Mouse (Mus musculus): ENCODE data around the gene Nod2.

The Nod2 gene

DNA sequence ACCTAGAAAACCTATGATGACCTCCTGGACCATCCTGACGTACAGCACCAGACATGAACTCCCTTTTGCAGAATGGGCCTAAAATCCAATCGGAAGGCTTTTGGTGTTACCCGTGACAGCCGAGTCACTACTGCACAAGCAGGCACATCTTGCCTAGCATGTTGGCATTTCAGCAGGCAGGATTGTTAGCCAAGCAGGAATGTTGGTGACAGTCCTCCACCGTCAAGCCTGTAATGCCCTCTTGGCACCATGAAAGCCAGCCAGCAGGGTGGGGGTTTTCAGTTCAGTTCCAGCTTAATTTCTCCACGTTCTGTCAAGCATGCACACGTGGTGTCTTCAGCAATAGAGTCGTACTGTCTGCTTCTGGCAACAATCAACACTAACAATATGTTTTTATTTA, 30.0 kb downstream of the Nod2 start:
- DNase-seq (ENCODE audit: low spot score in 2 of 2), result no peak

DNA sequence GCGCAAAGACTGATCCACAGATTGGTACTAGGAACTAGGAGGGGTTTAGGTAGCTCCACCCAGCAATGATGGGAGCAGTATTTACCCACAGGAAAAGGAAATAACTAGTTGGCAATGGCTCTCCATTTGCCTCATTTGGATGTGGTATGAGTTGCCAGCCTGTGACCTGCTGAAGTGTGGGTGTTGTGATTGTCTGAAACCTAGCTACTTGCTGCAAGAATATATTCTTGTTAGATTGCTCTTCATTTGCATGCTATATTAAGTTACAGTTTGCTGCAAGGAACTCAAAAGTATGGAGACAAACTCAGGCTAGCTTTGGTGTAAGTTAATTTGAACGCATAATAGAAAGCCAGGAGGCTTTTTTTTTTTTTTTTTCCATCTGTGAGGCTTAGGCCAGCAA, 33.5 kb downstream of the Nod2 start:
- DNase-seq (ENCODE audit: low spot score in 2 of 2), result no peak

DNA sequence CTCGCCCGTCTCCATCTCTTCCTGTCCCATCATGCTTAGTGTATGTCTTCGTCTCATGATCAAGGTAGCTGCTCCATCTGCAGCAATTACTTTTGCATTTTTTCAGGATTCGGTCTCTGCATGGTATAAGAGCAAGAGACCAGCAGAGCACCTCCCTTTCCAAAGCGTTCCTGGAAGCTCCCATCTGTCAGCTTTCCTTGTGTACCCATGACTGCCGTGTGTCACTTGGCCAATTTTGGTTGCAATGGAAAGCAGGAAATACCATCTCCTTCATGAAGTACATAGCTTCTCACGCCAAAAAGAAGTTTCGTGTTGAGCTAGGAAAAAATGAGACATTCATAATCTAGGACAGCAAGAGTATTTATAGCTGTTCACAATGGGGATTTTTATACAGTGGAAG, 33.9 kb downstream of the Nod2 start:
- DNase-seq (ENCODE audit: low spot score in 2 of 2), result no peak

DNA sequence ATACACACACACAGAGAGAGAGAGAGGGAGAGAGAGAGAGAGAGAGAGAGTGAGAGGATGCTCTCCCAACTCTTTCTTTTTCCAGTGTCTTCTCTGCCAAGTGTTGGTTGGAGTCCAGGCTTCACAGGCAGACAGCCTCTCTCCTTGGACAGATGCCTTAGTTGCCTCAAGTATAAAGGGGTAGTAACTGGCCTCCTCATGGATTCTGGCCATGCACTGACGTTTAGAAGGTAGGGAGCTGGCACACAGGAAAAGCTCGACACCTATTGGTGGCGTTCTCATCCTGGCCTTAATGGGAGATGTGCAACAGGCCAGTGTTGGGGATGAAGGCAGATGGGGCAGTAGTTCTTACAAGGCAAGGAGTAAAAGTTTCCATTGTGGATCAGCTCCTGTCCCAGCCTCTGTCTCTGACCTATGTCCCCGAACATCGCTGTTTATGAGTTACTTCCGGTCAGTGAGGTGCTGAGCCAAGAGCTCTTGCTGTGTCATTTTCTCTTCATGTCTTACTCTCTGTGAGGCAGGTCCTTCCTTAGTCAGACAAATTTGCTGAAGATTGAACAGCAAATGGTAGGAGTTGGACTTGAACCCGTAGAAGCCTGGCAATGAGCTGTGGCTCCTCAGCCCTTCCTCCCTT, 36.7 kb downstream of the Nod2 start:
- no peak for DNase-seq (ENCODE audit: low spot score in 2 of 2)

DNA sequence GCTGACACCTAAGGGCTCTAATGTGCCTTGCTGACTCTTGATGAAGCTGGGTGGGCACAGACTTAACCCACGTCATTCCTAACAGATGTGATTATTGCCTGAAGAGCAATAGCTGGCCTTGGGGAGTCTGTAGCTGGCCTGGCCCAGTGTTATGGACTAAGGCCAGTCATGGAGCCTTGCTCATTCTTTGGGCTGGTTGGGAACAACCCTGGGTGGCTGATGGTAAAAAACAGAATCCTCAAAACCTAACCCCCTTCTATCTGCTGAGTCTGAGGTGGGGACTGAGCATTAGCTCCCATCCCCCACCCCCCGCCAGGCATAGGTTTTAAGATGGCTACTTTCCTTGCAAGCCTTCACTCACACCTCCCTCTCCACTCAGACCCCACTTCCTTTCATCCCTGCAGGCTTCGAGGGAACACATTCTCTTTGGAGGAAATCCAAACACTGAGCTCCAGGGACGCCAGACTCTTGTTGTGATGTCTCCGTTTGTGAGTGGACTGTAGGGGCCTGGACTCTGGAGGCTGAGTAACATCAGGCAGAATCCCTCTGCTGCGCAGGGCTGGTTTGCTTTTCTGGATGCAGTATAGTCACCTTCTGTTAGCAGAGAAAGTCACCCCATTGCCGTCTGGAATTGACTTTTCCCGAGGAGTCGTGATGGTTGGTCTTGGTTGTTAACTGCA, 39.3 kb downstream of the Nod2 start:
- DNase-seq (ENCODE audit: low spot score in 2 of 2), result no peak

DNA sequence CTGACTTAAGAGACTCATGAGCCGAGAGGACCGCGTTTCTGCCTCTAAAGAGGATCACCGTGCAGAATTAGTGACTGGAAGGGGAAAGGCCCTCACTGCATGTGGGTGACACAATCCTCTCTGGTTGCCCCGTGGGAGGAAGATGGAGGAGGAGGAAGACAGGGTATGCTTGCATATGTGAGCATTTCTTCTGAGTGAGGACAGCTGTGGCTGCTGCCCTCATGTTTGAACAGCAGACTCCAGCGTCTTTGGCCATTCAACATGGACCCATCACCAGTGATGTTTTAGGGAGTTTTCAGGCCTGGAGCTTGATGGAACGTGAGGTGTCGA, 39.8 kb downstream of the Nod2 start:
- no peak for DNase-seq (ENCODE audit: low spot score in 2 of 2)

DNA sequence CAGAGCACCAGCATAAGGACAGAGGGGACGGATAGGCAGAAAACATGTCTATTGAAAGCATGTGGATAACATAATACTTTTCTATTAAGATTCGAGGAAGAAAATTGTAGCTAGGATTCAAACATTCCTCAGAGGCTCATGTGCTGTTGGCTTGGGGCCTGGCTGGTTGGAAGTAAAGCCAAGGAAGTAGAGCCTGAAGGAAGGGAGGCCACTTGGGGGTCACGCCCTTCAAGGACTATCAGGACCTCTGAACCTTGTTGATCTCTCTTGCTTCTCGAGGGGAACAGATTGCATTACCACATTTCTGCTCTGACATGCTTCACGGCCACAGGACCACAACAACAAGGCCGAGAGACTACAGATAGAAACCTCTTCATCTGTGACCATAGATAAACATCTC, 42.0 kb downstream of the Nod2 start:
- DNase-seq (ENCODE audit: low spot score in 2 of 2), result no peak

DNA sequence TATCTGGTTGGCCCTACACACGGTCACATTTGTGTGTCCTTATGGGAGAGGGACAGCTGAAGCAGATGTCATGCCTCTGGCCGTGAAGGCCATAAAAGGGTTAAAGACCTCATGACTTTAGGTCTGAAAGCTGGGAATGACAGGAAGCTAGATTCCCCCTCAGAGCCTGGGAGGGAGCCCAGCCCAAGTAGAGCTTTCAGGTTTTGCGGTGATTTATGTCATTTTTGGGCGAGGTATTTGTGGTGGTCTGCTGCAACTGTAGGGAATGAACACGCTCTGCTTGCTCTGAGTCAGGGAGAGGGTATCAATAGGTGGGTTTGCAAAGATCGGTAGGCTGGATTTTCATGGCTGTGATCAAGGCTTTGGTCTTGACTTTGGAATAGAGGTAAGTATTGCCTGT, 42.8 kb downstream of the Nod2 start:
- DNase-seq (ENCODE audit: low spot score in 2 of 2), result no peak

DNA sequence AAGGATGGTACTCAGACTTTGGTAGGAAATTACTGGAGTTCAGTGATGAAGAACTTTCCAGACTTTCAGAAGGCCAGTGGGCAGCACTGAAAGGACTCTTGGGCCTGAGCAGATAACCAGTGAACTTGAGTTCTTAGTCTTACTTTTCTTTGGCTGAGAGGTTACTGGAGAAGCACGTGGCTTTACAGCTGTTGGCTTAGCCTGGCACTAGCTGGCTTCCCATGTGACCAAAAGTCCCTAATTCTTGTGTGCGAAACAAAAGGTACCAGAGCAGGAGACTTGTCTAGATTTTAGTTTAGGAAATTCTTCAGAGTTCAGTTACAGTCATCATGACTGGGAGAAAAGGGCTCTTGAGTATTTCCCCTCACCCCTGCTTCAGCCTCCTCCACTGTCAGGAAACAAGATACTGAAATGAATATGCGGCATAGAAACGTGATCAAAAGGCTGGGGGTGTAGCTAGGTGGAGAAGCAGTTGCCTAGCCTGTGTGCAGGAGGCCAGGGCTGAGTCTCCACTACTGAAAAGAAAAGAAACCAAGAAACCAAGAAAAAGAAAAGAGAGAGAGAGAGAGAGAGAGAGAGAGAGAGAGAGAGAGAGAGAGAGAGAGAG, 44.3 kb downstream of the Nod2 start:
- DNase-seq (ENCODE audit: low spot score in 2 of 2), result no peak

DNA sequence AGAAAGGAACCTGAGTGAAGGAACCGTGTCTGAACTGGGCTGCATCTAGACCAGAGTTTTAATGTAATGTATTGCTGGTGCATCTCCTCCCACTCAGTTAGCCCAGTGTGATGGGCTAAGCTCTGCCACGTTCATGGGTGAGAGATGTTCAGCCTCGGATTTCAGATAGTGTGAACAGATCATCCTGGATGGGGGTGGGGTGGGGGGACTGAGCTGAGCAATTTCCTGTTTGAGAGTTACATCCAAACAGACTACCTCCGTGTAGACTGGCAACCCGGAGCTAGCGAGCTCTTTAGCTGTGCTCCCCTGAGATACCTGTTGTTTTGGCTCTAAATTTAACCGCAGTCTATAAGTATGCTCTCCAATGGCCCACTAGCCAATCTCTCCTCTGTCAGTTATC, 44.8 kb downstream of the Nod2 start:
- DNase-seq (ENCODE audit: low spot score in 2 of 2), result no peak

DNA sequence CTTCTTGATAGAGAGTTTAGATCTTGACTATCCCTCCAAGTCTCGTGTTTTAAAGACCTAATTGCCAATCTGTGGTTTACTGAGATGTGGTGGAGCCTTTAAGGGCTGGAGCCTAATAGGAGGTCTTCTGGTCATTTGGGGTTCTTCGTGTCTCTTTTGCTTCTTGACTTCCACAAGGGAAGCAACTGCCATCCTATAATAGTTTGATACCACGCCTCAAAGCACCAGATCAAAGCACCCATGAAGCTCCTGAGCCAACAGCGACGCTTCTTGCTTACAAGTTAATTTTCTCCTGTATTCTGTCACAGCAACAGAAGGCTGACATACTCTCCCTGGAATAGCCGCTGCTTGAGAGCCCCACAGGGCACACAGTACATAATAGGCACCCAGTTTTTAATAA, 45.8 kb downstream of the Nod2 start:
- DNase-seq (ENCODE audit: low spot score in 2 of 2), result no peak

DNA sequence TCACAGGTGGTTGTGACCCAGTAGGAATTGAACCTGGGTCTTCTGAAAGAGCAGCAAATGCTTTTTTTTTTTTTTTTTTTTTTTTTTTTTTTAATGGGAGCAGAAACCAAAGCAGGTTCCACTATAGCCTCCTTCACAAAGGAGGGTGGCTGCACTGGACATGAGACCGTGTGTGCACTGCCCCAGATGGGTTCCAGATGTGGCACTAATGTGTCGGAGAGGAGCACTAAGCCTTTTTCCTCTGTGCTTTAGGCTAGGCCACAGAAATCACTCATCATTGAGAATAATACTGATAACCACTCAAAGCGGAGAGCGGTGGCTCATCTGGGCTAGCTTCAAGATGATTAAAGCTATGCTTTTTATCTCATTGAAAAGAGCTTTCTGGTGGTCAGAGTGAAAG, 46.3 kb downstream of the Nod2 start:
- DNase-seq (ENCODE audit: low spot score in 2 of 2), result no peak

DNA sequence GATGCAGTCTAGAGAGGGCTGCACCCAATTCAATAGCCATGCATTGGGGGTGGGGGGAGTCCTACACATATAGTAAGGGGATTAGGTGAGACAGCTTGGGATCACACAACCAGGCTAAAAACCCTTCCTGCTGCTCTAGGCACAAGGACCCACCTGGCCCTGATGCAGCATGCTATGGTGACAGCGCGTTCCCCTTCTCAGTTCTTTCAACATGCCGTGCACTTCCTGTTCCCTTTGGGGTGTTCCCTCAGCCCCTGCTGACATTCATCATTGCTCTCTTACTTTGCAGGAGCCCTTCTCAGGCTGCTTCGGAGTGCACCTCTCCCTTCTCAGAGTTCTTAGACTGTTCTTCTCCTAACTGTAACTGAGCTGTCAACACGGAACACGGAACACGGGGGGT, 47.2 kb downstream of the Nod2 start:
- DNase-seq (ENCODE audit: low spot score in 2 of 2), result no peak

DNA sequence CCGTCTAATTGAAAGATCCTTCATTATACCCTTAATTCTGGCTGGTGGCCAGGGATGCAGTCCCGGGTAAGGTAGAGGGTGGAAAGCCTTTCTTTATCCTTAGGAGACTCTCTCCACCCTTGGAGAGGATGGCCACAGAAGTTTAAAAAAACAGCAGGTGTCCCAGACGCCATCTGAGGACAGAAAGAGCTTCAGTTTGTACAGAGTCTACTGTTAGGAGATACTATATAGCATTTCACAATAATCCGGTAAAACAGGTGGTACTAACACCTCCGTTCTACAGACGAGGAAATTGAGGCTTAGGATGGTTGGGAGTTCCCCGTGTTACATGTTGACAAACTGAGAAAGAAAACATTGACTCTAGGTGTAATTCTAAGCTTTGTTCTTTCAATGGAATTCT, 49.1 kb downstream of the Nod2 start:
- no peak for DNase-seq (ENCODE audit: low spot score in 2 of 2)

DNA sequence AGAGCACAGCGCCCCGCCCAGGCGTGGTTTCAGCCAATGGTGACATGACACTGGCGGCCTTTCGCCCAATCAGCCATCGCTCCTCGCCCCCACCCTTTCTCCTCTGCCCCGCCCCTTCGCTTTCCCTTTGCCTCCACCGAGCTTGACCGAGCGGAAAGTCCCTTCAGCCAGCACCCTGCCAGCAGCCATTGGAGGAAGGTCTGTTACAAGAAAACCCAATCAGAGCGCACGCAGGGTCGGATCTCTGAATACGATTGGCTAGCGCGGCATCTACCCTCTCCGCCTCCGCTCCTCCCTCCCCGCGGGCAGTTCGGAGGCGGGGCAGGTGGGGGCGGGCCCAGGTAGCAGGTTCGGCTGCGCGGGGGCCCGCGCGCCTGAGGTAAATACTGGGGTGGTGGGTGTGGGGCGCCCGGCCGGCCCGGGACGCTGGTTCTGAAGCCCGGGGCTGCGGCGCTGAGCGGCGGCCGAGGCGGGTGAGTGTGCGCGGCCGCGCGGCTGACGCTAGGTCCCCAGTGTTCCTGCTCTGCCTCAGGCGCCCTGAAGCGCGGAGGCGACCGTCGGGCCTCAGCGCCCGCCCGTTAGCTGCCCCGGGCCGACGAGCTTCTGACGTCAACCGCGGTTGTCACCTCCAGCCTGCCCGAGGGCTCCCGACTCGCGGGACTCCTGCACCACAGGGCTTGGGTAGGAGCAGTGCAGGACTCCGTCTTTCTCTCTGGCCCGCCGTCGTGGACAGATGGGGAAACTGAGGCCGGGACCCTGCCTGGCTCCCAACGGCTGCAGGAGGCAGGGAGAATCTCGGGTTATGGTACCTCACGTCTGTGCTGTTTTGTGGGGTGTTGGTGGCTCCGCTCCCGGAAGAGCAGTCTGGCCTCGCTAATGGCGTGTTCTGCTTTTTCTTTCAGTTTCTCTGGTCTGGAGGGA, 49.9 kb downstream of the Nod2 start, which contains the start of gene Cyld:
TSS of gene Cyld (plus strand) at position 308 of the 921 bp plus-strand sequence.
- DNase-seq (ENCODE audit: low spot score in 2 of 2), result peak; percentile 97 to 98

DNA sequence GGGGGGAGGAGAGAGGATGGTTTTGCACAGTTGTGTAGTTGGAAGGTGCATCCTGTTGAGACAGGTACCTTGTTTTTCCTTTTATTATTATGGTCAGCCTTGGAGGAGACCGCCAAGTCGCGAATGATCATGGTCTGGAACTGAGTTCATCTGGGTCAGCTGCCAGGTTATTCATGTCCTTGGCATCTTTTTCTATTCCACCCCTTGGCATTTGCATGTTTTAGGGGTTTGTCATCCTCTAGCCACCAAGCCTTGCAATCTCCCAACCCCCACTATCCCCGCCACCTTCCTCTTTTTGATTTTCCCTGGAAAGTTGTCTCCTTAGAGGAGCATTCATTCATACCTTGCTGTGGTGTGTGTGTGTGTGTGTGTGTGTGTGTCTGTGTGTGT, 50.5 kb downstream of the Nod2 start:
- DNase-seq (ENCODE audit: low spot score in 2 of 2), result peak in 1 of 2 experiments; percentile 28

DNA sequence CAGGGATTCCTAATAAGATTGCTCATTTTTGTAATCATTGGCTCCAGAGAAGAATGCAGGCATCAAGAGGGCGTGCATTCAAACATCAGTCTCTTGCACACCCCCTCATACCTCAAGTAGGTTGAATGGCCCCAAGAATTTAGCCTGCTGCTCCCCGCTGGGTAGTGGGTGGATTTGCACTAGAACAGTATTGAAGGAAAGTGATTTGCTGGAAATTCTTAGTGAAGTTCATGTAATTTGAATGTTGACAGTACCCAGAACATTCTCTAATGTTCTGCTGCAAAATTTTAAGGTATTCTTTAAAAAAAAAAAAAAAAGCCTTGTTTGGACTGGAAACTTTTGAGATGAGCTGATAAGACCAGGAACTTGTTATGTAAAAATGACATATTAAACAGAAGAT, 50.9 kb downstream of the Nod2 start:
- no peak for DNase-seq (ENCODE audit: low spot score in 2 of 2)

DNA sequence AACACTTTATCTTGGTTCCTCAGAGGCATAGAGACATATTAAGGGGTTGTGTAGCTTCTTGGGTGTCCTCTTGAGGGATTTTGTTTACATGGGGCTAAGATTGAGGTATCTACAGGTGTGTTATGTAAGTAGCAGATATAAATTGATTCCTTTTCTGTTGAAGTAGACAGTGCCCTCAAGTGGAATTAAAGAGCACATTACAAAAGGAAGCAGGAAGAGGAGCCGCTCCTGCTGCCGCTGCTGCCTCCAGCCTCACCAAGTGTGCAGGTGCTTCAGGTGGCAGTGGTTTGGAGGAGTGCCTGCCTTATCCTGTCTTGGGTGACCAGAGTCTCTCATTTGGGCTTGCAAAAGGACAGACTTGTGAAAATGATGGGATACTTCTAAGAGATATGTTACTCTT, 54.5 kb downstream of the Nod2 start:
- DNase-seq (ENCODE audit: low spot score in 2 of 2), result no peak

DNA sequence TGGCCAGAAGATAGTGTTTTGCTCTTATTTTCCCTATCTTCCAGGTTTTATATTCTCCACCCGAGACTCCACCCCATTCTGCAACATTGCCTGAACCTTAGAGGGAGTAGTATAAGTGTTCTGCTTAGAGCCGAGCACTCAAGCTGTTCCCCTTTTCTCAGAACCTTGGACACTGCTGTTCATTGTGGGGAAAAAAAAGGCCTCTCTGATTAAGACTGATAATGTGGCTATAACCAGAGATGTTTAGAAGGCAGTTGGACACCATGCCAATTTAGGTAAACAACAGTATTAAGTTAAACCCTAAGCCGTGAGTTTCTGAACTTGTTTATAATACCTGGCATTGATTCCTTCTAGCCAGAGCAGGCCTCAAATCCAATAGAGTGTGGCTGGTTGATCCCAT, 55.7 kb downstream of the Nod2 start:
- no peak for DNase-seq (ENCODE audit: low spot score in 2 of 2)

DNA sequence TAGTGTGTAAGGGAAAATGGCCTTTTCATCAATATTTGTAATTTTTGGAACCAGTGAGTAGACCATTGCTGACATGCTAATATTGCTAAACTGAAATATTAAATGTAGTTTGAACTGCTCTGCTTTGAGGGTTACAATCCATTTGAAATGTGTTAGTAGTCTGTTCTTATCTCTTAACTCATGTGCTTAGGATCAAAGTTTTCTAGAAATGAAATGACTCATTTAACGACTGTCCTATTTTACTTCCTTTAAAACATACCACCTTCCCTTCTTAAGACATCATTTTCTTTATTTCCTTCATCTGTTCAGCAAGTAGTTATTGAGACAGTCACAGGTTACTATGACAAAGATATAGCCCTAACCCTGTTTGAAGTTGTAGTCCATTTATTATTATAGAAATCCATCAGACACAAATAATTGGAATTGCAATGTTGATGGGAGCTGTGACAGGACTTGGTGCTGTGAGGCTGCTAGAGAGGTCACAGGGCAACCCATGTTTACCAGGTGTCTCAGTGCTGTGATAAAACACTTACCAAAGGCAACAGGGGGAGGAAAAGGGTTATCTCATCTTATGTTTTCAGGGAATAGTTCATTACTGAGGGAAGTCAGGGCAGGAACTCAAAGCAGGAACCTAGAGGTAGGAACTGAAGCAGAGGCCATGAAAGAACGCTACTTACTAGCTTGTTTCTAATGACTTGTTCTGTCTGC, 76.3 kb downstream of the Nod2 start:
- no peak for DNase-seq (ENCODE audit: low spot score in 2 of 2)

Measured in urinary bladder, postnatal 36 days (tissue).